ENCODE assay signal across 11 mouse cellular contexts in genomic region chr14:47747536-47747935, GRCm38 (mm10).
DNase-seq lines count a peak whose midpoint lies in the region; ATAC-seq and TF ChIP-seq lines count a peak whose summit lies in the region.
"Had no signal": no experiment of that assay in that cellular context is flagged by ENCODE, and none has a peak within 500 bp of the region (broad histone marks: within the 10 kb centered on the region; RNA-seq: fewer than 3 reads in every experiment).

No protein-coding gene starts in this region.

- no peaks in the 10 kb centered on the region for H3K36me3 ChIP-seq in forebrain, postnatal 0 days (ENCODE audit: insufficient read depth)
- no peaks in the 10 kb centered on the region for H3K36me3 ChIP-seq in forebrain, embryonic 15.5 days
- H3K36me3 ChIP-seq in heart, embryonic 14.5 days (ENCODE audit: control insufficient read depth, insufficient read depth, low read length) = 0 out of 2 replicates have a peak, but pooled peaks cover 2% of the 10 kb centered on the region
- H3K36me3 ChIP-seq in lung, embryonic 14.5 days (ENCODE audit: insufficient read depth) = no peaks in the 10 kb centered on the region
- H3K36me3 ChIP-seq in hindbrain, embryonic 13.5 days = peaks cover 6% of the 10 kb centered on the region; the same call in 1 of the 2 replicates

- H3K4me3 ChIP-seq in forebrain, postnatal 0 days (ENCODE audit: low read depth, low read length) = no peak overlapping the region
- H3K4me3 ChIP-seq in forebrain, embryonic 15.5 days = no peak overlapping the region
- H3K4me3 ChIP-seq in heart, embryonic 14.5 days (ENCODE audit: control insufficient read depth in 1 of 2, insufficient read depth in 1 of 2, low read depth in 1 of 2, low read length in 2 of 2) = no peak overlapping the region
- no peak overlapping the region for H3K4me3 ChIP-seq in lung, embryonic 14.5 days (ENCODE audit: low read depth, low read length)
- H3K4me3 ChIP-seq in hindbrain, embryonic 13.5 days = no peak overlapping the region
- H3K4me3 ChIP-seq: megakaryocyte, embryonic 14.5 days had no signal

- no peak overlapping the region for H3K4me2 ChIP-seq in forebrain, postnatal 0 days (ENCODE audit: low read depth)
- no peak overlapping the region for H3K4me2 ChIP-seq in forebrain, embryonic 15.5 days (replicated peaks)
- peak overlapping the region; percentile 49 for H3K4me2 ChIP-seq in heart, embryonic 14.5 days (ENCODE audit: low read length)
- H3K4me2 ChIP-seq in lung, embryonic 14.5 days = no peak overlapping the region
- H3K4me2 ChIP-seq in hindbrain, embryonic 13.5 days = no peak overlapping the region

- ATAC-seq in forebrain, postnatal 0 days = peak; percentile 42
- ATAC-seq in forebrain, embryonic 15.5 days (replicated peaks) = no peak
- peak; percentile 79 for ATAC-seq in heart, embryonic 14.5 days (ENCODE audit: insufficient number of reproducible peaks, insufficient read depth, low FRiP score, low read depth)
- ATAC-seq in lung, embryonic 14.5 days (ENCODE audit: insufficient read depth) = no peak
- no peak for ATAC-seq in hindbrain, embryonic 13.5 days (ENCODE audit: low FRiP score)

- no peaks in the 10 kb centered on the region for H3K9me3 ChIP-seq in forebrain, postnatal 0 days (ENCODE audit: low read length)
- H3K9me3 ChIP-seq in forebrain, embryonic 15.5 days = no peaks in the 10 kb centered on the region
- no peaks in the 10 kb centered on the region for H3K9me3 ChIP-seq in heart, embryonic 14.5 days (ENCODE audit: control insufficient read depth, low read length)
- no peaks in the 10 kb centered on the region for H3K9me3 ChIP-seq in lung, embryonic 14.5 days (ENCODE audit: low read depth, low read length)
- no peaks in the 10 kb centered on the region for H3K9me3 ChIP-seq in hindbrain, embryonic 13.5 days
- H3K9me3 ChIP-seq: megakaryocyte, embryonic 14.5 days had no signal

- peak; percentile 17 for DNase-seq in forebrain, postnatal 0 days
- peak; percentile 22 for DNase-seq in R1 (ENCODE audit: low read depth, low spot score)
- peak; percentile 42 for DNase-seq in lung, embryonic 14.5 days
- DNase-seq in layer of hippocampus, adult 18-20 months (ENCODE audit: low spot score in 2 of 2) = no peak
- DNase-seq in spleen, adult 12 weeks (ENCODE audit: low spot score) = no peak
- DNase-seq: cerebellum, postnatal 36 days; retina, postnatal 1 day had no signal

- WGBS in forebrain, postnatal 0 days = 60% methylated on average over 9 of the region's 9 CpGs
- 74% methylated on average over 9 of the region's 9 CpGs for WGBS in forebrain, embryonic 15.5 days
- 9% methylated on average over 9 of the region's 9 CpGs for WGBS in heart, embryonic 14.5 days
- WGBS in lung, embryonic 14.5 days = 46% methylated on average over 9 of the region's 9 CpGs
- WGBS in hindbrain, embryonic 13.5 days = 79% methylated on average over 9 of the region's 9 CpGs

- H3K27me3 ChIP-seq in forebrain, postnatal 0 days (ENCODE audit: insufficient read depth, low read length) = no peaks in the 10 kb centered on the region
- H3K27me3 ChIP-seq in forebrain, embryonic 15.5 days = no peaks in the 10 kb centered on the region
- H3K27me3 ChIP-seq in heart, embryonic 14.5 days (ENCODE audit: control insufficient read depth, insufficient read depth, low read length) = no peaks in the 10 kb centered on the region
- H3K27me3 ChIP-seq in lung, embryonic 14.5 days (ENCODE audit: insufficient read depth, low read length) = no peaks in the 10 kb centered on the region
- H3K27me3 ChIP-seq in hindbrain, embryonic 13.5 days = no peaks in the 10 kb centered on the region
- H3K27me3 ChIP-seq: megakaryocyte, embryonic 14.5 days had no signal

- no peak overlapping the region for H3K9ac ChIP-seq in forebrain, postnatal 0 days
- no peak overlapping the region for H3K9ac ChIP-seq in forebrain, embryonic 15.5 days (replicated peaks)
- H3K9ac ChIP-seq in heart, embryonic 14.5 days (ENCODE audit: low read length) = peak overlapping the region; percentile 53; the same call in 1 of the 2 replicates
- H3K9ac ChIP-seq in lung, embryonic 14.5 days = no peak overlapping the region
- H3K9ac ChIP-seq in hindbrain, embryonic 13.5 days = no peak overlapping the region

- H3K4me1 ChIP-seq in forebrain, postnatal 0 days (ENCODE audit: insufficient read depth) = no peaks in the 10 kb centered on the region
- no peaks in the 10 kb centered on the region for H3K4me1 ChIP-seq in forebrain, embryonic 15.5 days
- H3K4me1 ChIP-seq in heart, embryonic 14.5 days (ENCODE audit: control insufficient read depth in 2 of 2, insufficient read depth in 2 of 2, low read length in 2 of 2) = peaks cover 24 to 25% of the 10 kb centered on the region in 2 experiments
- no peaks in the 10 kb centered on the region for H3K4me1 ChIP-seq in lung, embryonic 14.5 days (ENCODE audit: insufficient read depth)
- H3K4me1 ChIP-seq in hindbrain, embryonic 13.5 days (replicated peaks) = 0 out of 2 replicates have a peak, but pooled peaks cover 2% of the 10 kb centered on the region
- H3K4me1 ChIP-seq: megakaryocyte, embryonic 14.5 days had no signal

- no peak for TF ChIP-seq CTCF in forebrain, postnatal 0 days (IDR thresholded peaks at IDR 0.05; ENCODE audit: low read depth)
- TF ChIP-seq CTCF in lung, embryonic 14.5 days (IDR thresholded peaks at IDR 0.05; ENCODE audit: low read depth) = no peak

- no peak overlapping the region for H3K27ac ChIP-seq in forebrain, postnatal 0 days (ENCODE audit: low read depth, low read length)
- H3K27ac ChIP-seq in forebrain, embryonic 15.5 days (replicated peaks) = no peak overlapping the region
- peak overlapping the region; percentile 92 to 97 for H3K27ac ChIP-seq in heart, embryonic 14.5 days (replicated peaks in 1 of 2; ENCODE audit: control insufficient read depth in 1 of 2, insufficient read depth in 1 of 2, low read depth in 2 of 2, low read length in 2 of 2)
- peak overlapping the region; percentile 3; the same call in 1 of the 2 replicates for H3K27ac ChIP-seq in lung, embryonic 14.5 days (ENCODE audit: low read depth)
- no peak overlapping the region for H3K27ac ChIP-seq in hindbrain, embryonic 13.5 days

Comparison
In these comparisons a context has a peak if more than half of its experiments do, and no peak if none do; other contexts are left out.
1. ATAC-seq: peak in forebrain, postnatal 0 days (single experiment) and heart, embryonic 14.5 days (single experiment); none in forebrain, embryonic 15.5 days (single experiment), lung, embryonic 14.5 days (single experiment) and hindbrain, embryonic 13.5 days (single experiment).
2. DNase-seq: peak in forebrain, postnatal 0 days (single experiment), R1 (single experiment) and lung, embryonic 14.5 days (single experiment); none in layer of hippocampus, adult 18-20 months (0 of 2) and spleen, adult 12 weeks (single experiment).
3. H3K27ac ChIP-seq: peak in heart, embryonic 14.5 days (2 of 2) and lung, embryonic 14.5 days (single experiment); none in forebrain, postnatal 0 days (single experiment), forebrain, embryonic 15.5 days (single experiment) and hindbrain, embryonic 13.5 days (single experiment).